Mouse (Mus musculus): ENCODE measurements at regions not wholly inside any gene's neighbourhood (a gene's known extent, or its start where the extent isn't known, plus 50 kb on each side); places are given as distances from the start of the nearest gene placed in this dataset.

DNA sequence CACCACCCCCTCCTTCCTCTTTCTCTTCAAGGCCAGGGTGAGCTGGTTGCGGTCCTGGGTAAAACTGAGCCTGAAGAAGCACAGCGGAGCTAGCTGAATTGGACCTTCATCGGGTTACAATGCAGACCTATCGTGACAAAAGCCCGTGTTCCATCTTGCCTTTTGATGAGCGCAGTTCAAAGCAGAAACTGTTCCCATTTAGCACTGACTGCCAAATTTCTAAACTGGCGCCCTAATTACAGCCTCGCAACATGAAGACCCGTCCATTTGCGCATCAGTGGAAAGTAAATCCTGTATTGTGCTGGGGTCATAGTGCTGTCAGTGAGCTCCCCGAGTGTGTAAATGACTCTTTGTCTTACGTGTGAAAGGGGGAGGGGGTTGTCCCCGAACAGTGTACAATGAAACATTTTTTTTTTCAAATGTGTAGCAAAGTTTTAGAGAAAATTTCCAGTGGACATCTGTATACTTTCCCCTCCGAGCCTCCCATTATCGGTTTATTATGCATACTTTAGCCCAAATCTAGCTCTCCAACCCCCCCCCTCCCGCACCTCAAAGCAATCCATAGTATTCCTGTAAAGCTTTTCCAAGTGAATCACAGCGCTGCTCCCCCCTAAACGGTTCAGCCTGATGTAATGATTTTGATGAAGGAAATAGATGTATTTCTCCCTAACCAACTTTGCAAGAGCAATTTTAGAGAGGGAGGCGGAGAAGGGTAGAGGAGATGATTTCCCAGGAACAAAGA is 877.4 kb downstream of the Epha4 start:
- Histone ChIP-seq H3K4me2 (ENCODE audit: low read depth, low read length) (no peak overlapping the region), H3K4me1 (ENCODE audit: insufficient read depth) (no peaks in the 10 kb centered on the region), H3K4me3 (ENCODE audit: low read depth, low read length) (no peak overlapping the region), H3K36me3 (replicated peaks; ENCODE audit: insufficient read depth, low read length) (no peaks in the 10 kb centered on the region), H3K9ac (replicated peaks) (no peak overlapping the region), H3K27ac (ENCODE audit: low read depth) (no peak overlapping the region), H3K9me3 (ENCODE audit: low read length) (no peaks in the 10 kb centered on the region), H3K27me3 (ENCODE audit: insufficient read depth, low read length) (no peaks in the 10 kb centered on the region)
- ATAC-seq (no peak), DNase-seq (no peak)
- TF ChIP-seq EP300 (IDR thresholded peaks at IDR 0.05; ENCODE audit: low read depth) = no peak
- TF ChIP-seq CTCF (IDR thresholded peaks at IDR 0.05; ENCODE audit: low read depth) = no peak
- 80% methylated on average over 19 of the region's 19 CpGs for WGBS (ENCODE audit: insufficient replicate concordance)

- Histone ChIP-seq H3K27me3 (ENCODE audit: insufficient read depth, low read length) (no peaks in the 10 kb centered on the region), H3K36me3 (replicated peaks; ENCODE audit: insufficient read depth, low read length) (no peaks in the 10 kb centered on the region), H3K27ac (ENCODE audit: low read depth) (no peak overlapping the region), H3K9me3 (ENCODE audit: low read length) (no peaks in the 10 kb centered on the region), H3K4me2 (ENCODE audit: low read depth, low read length) (no peak overlapping the region), H3K4me1 (ENCODE audit: insufficient read depth) (no peaks in the 10 kb centered on the region), H3K4me3 (ENCODE audit: low read depth, low read length) (no peak overlapping the region), H3K9ac (replicated peaks) (no peak overlapping the region)
- TF ChIP-seq CTCF (IDR thresholded peaks at IDR 0.05; ENCODE audit: low read depth) (no peak), EP300 (IDR thresholded peaks at IDR 0.05; ENCODE audit: low read depth) (no peak)
- ATAC-seq (no peak), DNase-seq (no peak)
- WGBS (ENCODE audit: insufficient replicate concordance) = 68% methylated on average over 5 of the region's 5 CpGs
Observed at GRCm38 (mm10) chr1:76638010-76638400, 876.9 kb downstream of the Epha4 start.

DNA sequence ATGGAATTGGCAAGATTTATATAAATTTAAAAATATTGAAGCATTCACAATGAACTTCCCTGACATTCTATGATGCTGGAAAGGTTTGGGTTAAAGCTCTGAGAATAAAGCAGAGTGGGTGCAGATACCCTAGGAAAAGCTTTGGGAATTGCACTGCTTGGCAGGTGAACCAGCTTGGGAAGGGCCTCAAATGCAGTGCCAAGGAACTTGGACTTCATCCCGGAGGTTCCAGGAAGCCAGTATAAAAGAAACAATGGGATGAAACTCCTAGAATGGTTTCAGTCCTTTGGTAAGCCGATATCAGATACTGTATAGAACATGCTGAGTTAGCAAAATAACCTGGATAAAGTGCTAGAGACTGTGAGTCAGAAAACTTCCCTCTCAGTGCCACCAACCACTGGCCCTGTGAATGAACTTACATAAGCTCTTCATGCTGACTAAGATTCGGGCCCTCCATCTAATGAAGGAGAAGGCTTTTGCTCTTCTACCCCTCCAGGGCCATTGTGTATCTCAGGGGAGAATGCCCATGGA is 873.6 kb downstream of the Epha4 start:
- Histone ChIP-seq H3K4me3 (ENCODE audit: low read depth, low read length) (no peak overlapping the region), H3K27me3 (ENCODE audit: insufficient read depth, low read length) (no peaks in the 10 kb centered on the region), H3K9me3 (ENCODE audit: low read length) (no peaks in the 10 kb centered on the region), H3K9ac (replicated peaks) (no peak overlapping the region), H3K36me3 (replicated peaks; ENCODE audit: insufficient read depth, low read length) (no peaks in the 10 kb centered on the region), H3K27ac (ENCODE audit: low read depth) (no peak overlapping the region), H3K4me1 (ENCODE audit: insufficient read depth) (no peaks in the 10 kb centered on the region), H3K4me2 (ENCODE audit: low read depth, low read length) (no peak overlapping the region)
- TF ChIP-seq EP300 (IDR thresholded peaks at IDR 0.05; ENCODE audit: low read depth) = no peak
- TF ChIP-seq CTCF (IDR thresholded peaks at IDR 0.05; ENCODE audit: low read depth) = no peak
- WGBS (ENCODE audit: insufficient replicate concordance) = 63% methylated on average over 3 of the region's 3 CpGs
- DNase-seq (no peak), ATAC-seq (no peak)

DNA sequence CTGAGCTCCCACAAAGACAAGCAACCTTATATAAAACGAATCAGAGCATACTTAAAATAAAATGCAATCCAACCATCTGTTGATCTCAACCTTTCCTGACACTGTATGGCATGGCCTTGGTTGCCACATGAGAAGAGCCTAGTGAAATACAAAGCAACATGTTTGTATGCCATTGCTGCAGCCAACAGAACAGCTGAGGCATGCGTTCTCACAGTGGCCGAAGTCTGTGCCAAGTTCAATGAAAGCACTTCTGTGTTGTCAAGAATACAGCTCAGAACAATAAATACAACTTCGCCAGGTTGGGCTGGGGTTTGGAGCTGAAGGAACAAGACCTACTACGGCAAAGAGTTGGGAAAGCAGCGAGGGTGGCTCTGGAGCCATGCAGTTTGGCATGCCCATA is 872.2 kb downstream of the Epha4 start:
- Histone ChIP-seq H3K27ac (ENCODE audit: low read depth) (no peak overlapping the region), H3K9me3 (ENCODE audit: low read length) (no peaks in the 10 kb centered on the region), H3K4me3 (ENCODE audit: low read depth, low read length) (no peak overlapping the region), H3K36me3 (replicated peaks; ENCODE audit: insufficient read depth, low read length) (no peaks in the 10 kb centered on the region), H3K4me1 (ENCODE audit: insufficient read depth) (no peaks in the 10 kb centered on the region), H3K9ac (replicated peaks) (no peak overlapping the region), H3K4me2 (ENCODE audit: low read depth, low read length) (no peak overlapping the region), H3K27me3 (ENCODE audit: insufficient read depth, low read length) (no peaks in the 10 kb centered on the region)
- DNase-seq (no peak), ATAC-seq (no peak)
- TF ChIP-seq EP300 (IDR thresholded peaks at IDR 0.05; ENCODE audit: low read depth) (no peak), CTCF (IDR thresholded peaks at IDR 0.05; ENCODE audit: low read depth) (no peak)
- 77% methylated on average over 6 of the region's 6 CpGs for WGBS (ENCODE audit: insufficient replicate concordance)

GRCm38 (mm10) chr1:76644895-76645294 is 870.0 kb downstream of the Epha4 start:
- ATAC-seq (no peak), DNase-seq (no peak)
- Histone ChIP-seq H3K27ac (ENCODE audit: low read depth) (no peak overlapping the region), H3K4me1 (ENCODE audit: insufficient read depth) (no peaks in the 10 kb centered on the region), H3K4me3 (ENCODE audit: low read depth, low read length) (no peak overlapping the region), H3K4me2 (ENCODE audit: low read depth, low read length) (no peak overlapping the region), H3K9me3 (ENCODE audit: low read length) (no peaks in the 10 kb centered on the region), H3K27me3 (ENCODE audit: insufficient read depth, low read length) (no peaks in the 10 kb centered on the region), H3K36me3 (replicated peaks; ENCODE audit: insufficient read depth, low read length) (no peaks in the 10 kb centered on the region), H3K9ac (replicated peaks) (no peak overlapping the region)
- TF ChIP-seq EP300 (IDR thresholded peaks at IDR 0.05; ENCODE audit: low read depth) = no peak
- no peak for TF ChIP-seq CTCF (IDR thresholded peaks at IDR 0.05; ENCODE audit: low read depth)
- 50% methylated on average over 3 of the region's 3 CpGs for WGBS (ENCODE audit: insufficient replicate concordance)

- TF ChIP-seq EP300 (IDR thresholded peaks at IDR 0.05; ENCODE audit: low read depth) (no peak), CTCF (IDR thresholded peaks at IDR 0.05; ENCODE audit: low read depth) (no peak)
- WGBS (ENCODE audit: insufficient replicate concordance) = 30% methylated on average over 1 of the region's 1 CpGs
- Histone ChIP-seq H3K9me3 (ENCODE audit: low read length) (no peaks in the 10 kb centered on the region), H3K27ac (ENCODE audit: low read depth) (no peak overlapping the region), H3K36me3 (replicated peaks; ENCODE audit: insufficient read depth, low read length) (no peaks in the 10 kb centered on the region), H3K9ac (replicated peaks) (no peak overlapping the region), H3K4me1 (ENCODE audit: insufficient read depth) (no peaks in the 10 kb centered on the region), H3K4me3 (ENCODE audit: low read depth, low read length) (no peak overlapping the region), H3K4me2 (ENCODE audit: low read depth, low read length) (no peak overlapping the region), H3K27me3 (ENCODE audit: insufficient read depth, low read length) (no peaks in the 10 kb centered on the region)
- DNase-seq (no peak), ATAC-seq (no peak)
Observed at GRCm38 (mm10) chr1:76654826-76655225, 860.1 kb downstream of the Epha4 start.

All from liver, postnatal 0 days (tissue).